Mouse (Mus musculus) lung, adult 2 months (tissue): ENCODE measurements at regions not wholly inside any gene's neighbourhood (a gene's known extent, or its start where the extent isn't known, plus 50 kb on each side); places are given as distances from the start of the nearest gene placed in this dataset.

Source experiments
- DNase-seq: peaks from one replicate; pipeline ENCODE4 v3.0.0; 2022
- H3K4me1 ChIP-seq: fragments of 200-500 bp; 2 replicates; pipeline ENCODE4 v1.6.1; 2011; ENCODE audit warnings: low read length; ENCODE audit not compliant: control insufficient read depth, insufficient read depth
- H3K4me3 ChIP-seq: fragments of 200-500 bp; replicated peaks from 2 replicates; pipeline ENCODE3; 2011; ENCODE audit warnings: low read depth, mild to moderate bottlenecking, control low read depth, low read length; ENCODE audit errors: extremely low read depth
- CTCF ChIP-seq: fragments of 200-500 bp; IDR thresholded peaks from 2 replicates; pipeline ENCODE4 v1.5.1; 2011; ENCODE audit warnings: mild to moderate bottlenecking, low read length, control low read depth; ENCODE audit not compliant: insufficient read depth
- POLR2A ChIP-seq: fragments of 200-500 bp; IDR thresholded peaks from 2 replicates; pipeline ENCODE4 v1.6.1; 2011; ENCODE audit warnings: low read depth, mild to moderate bottlenecking, control low read depth, low read length, borderline replicate concordance; ENCODE audit errors: extremely low read depth
- WGBS: fragments of 180-500 bp; shearing (Covaris S2); methylation state at CpG from one replicate; pipeline ENCODE4 v1.1.7; 2018; 5-methylcytosine and 5-hydroxymethylcytosine counted together

GRCm38 (mm10) chr5:50820674-50821073, 746.9 kb downstream of the Ppargc1a start:
- WGBS, result 81% methylated on average over 2 of the region's 2 CpGs
- DNase-seq, result no peak
- TF ChIP-seq CTCF (no peak), POLR2A (no peak)
- Histone ChIP-seq H3K4me3 (no peak overlapping the region), H3K4me1 (no peaks in the 10 kb centered on the region)

- H3K4me1 ChIP-seq, result no peaks in the 10 kb centered on the region
- H3K4me3 ChIP-seq, result no peak overlapping the region
- DNase-seq, result no peak
- no peak for TF ChIP-seq POLR2A
- TF ChIP-seq CTCF, result no peak
Observed at GRCm38 (mm10) chr5:50819959-50820358, 747.6 kb downstream of the Ppargc1a start.

- TF ChIP-seq POLR2A, result no peak
- TF ChIP-seq CTCF, result no peak
- 68% methylated on average over 4 of the region's 4 CpGs for WGBS
- no peak overlapping the region for H3K4me3 ChIP-seq
- no peak for DNase-seq
- no peaks in the 10 kb centered on the region for H3K4me1 ChIP-seq
Observed at GRCm38 (mm10) chr5:50795310-50795709, 736.5 kb upstream of the Adgra3 start.

- H3K4me1 ChIP-seq, result no peaks in the 10 kb centered on the region
- DNase-seq, result no peak
- 61% methylated on average over 2 of the region's 2 CpGs for WGBS
- TF ChIP-seq POLR2A, result no peak
- TF ChIP-seq CTCF, result no peak
- no peak overlapping the region for H3K4me3 ChIP-seq
Observed at GRCm38 (mm10) chr5:50794453-50795169, 735.8 kb upstream of the Adgra3 start.

DNA sequence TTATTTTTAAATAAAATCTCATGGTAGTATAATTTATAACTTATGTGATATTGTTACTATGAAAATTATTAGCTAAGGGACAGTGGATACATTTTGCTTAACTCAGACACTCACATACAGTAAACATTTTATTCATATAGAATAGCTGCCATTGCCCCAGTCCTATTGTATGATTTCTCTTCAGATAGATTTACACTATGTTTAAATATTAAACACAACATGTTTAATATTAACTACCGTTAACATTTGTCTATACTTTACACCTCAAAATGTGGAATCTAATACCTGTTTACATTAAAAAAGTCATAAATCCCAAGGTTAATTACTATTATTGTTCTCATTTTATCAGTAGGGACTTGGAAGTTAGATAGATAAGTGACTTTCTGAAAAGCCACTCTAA, 734.8 kb upstream of the Adgra3 start:
- no peak for DNase-seq

GRCm38 (mm10) chr5:50785273-50785672, 726.5 kb upstream of the Adgra3 start:
- H3K4me1 ChIP-seq, result no peaks in the 10 kb centered on the region
- H3K4me3 ChIP-seq, result no peak overlapping the region
- TF ChIP-seq CTCF (no peak), POLR2A (no peak)
- DNase-seq, result no peak

More for the DNA sequence above, 734.8 kb upstream of the Adgra3 start:
- no peaks in the 10 kb centered on the region for H3K4me1 ChIP-seq
- H3K4me3 ChIP-seq, result no peak overlapping the region
- 80% methylated on average over 1 of the region's 1 CpGs for WGBS
- TF ChIP-seq POLR2A (no peak), CTCF (no peak)

GRCm38 (mm10) chr5:50779138-50779537, 720.3 kb upstream of the Adgra3 start:
- H3K4me3 ChIP-seq, result no peak overlapping the region
- 44% methylated on average over 3 of the region's 3 CpGs for WGBS
- TF ChIP-seq POLR2A (no peak), CTCF (0 out of 2 replicates have a peak, but pooled peaks have one; percentile 2)
- H3K4me1 ChIP-seq, result no peaks in the 10 kb centered on the region
- no peak for DNase-seq

- WGBS, result 83% methylated on average over 6 of the region's 6 CpGs
- H3K4me1 ChIP-seq, result no peaks in the 10 kb centered on the region
- TF ChIP-seq POLR2A (no peak), CTCF (no peak)
- no peak overlapping the region for H3K4me3 ChIP-seq
- no peak for DNase-seq
Observed at GRCm38 (mm10) chr5:50778221-50778620, 719.4 kb upstream of the Adgra3 start.

DNA sequence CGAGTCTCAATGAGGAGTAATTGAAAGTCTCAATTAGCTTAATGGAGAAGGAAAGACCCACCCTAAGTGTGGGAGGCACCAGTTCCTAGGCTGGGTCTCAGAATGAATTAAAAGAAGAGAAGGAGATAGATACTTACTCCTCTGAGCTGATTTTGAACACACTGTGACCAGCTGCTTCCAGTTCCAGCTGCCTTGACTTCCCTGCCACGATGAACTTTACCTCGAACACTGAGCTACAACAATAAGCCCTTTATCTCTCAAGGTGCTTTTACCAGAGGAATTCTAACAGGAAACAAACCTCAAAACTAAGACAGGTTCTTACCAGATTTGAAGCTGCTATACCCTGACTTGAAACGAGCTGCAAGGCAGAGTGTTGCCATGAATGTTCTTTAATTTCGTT, 703.5 kb upstream of the Adgra3 start:
- TF ChIP-seq CTCF (no peak), POLR2A (no peak)
- DNase-seq, result no peak
- Histone ChIP-seq H3K4me1 (no peaks in the 10 kb centered on the region), H3K4me3 (no peak overlapping the region)
- 63% methylated on average over 5 of the region's 5 CpGs for WGBS

DNA sequence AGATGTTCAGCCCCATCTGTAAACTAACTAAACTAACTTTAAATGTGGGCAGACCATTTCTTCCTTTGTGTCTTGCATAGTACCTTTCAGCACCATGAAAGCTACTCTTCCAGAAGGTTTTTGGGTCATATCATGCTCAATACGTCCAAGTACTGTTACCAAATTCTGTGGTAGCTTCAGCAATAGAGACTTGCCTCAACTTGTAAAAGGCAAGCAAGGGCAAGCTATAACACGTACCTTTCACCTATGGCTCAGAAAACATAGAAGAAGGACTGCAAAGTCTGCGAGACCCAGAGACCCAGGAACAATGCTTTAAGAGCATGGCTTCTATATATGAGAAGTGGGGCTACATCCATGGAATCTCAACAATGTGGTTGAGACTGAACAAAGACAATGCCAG, 701.6 kb upstream of the Adgra3 start:
- DNase-seq, result no peak
- TF ChIP-seq CTCF (no peak), POLR2A (no peak)
- 68% methylated on average over 3 of the region's 3 CpGs for WGBS
- H3K4me3 ChIP-seq, result no peak overlapping the region
- H3K4me1 ChIP-seq, result no peaks in the 10 kb centered on the region

DNA sequence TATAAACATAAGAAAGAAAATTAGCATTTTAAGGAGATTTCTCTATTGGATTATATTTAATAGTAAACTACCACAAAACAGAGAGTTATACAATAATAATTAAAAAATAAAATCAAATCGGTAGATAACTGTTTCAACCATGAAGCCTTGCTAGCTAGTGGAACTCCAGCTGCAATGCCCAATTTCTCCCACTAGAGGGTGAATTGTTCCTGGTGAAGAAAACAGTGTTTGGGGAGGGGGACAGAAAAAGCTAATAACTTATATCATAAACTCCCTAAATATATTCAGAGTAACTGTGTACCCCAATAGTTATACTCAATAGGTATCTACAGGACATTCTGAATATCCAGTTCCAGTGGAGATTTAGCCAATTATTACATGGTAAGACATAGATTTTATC, 694.0 kb upstream of the Adgra3 start:
- Histone ChIP-seq H3K4me1 (no peaks in the 10 kb centered on the region), H3K4me3 (no peak overlapping the region)
- WGBS, result 61% methylated on average over 1 of the region's 1 CpGs
- no peak for TF ChIP-seq POLR2A
- 0 out of 2 replicates have a peak, but pooled peaks have one; percentile 8 for TF ChIP-seq CTCF
- no peak for DNase-seq
